Mouse (Mus musculus): ENCODE data around the gene 6820408C15Rik.

6820408C15Rik gene

DNA sequence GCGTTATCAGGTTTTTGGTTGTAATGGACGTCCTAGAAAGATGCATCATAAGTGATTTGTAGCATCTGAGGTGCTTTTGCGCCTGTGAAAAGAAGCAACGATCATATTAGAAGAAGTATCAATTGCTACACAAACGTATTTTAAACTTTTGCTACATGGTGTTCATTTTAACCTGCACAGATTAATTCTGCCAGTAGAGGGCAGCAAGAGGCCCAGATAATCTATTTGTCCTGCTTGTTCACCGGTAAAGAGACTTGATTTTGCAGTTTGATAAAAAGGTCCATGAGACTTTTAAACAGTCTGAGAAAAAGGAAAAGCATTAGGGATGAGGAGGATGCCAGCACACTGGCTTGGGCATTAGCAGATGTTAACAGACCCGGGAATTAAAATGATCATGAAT lies 55.6 kb downstream of the 6820408C15Rik start:
- peak in 1 of 2 experiments; percentile 7 for DNase-seq (ENCODE audit: low spot score in 2 of 2)

DNA sequence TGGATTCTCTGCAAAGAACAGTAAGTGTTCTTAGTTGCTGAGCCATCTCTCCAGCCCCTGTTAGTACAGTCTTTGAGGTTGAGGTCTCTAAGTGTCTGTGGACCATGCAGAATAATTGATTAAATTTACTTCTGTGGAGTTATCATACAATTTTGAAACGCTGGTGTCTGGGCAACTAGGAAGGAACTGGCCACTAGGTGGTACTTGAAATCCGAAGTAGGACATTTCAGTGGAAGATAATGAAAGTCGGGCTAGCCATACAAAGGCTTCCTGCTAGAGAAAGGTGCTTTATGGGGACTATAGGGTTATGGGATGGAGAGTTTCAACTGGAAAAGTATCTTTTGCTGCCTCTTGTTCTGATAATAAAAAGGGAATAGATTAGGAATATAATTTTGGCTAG lies 57.0 kb downstream of the 6820408C15Rik start:
- DNase-seq (ENCODE audit: low spot score in 2 of 2), result no peak

DNA sequence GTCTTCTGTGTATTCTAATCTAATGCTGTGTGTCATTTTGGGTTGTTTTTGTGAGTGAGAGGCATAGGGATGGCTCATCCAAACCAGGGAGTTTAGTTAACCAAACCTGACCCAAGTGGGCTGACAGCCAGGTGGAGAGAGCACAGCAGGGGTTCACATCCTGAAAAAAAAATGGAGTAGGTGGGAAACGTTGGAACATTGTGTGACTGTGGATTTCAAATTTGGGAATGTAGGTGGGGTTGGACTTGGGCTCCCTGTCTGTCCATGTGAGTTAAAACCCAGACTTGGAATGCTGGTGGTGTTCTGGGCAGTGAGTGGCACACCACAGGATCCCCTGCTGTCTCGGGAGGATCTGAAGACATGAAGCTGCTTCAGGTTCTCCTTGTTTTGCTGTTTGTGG lies 61.4 kb downstream of the 6820408C15Rik start, which contains the start of gene Defb20:
Defb20 (plus strand) TSS at position 301 of the 400 bp plus-strand sequence.
- no peak for DNase-seq (ENCODE audit: low spot score in 2 of 2)

DNA sequence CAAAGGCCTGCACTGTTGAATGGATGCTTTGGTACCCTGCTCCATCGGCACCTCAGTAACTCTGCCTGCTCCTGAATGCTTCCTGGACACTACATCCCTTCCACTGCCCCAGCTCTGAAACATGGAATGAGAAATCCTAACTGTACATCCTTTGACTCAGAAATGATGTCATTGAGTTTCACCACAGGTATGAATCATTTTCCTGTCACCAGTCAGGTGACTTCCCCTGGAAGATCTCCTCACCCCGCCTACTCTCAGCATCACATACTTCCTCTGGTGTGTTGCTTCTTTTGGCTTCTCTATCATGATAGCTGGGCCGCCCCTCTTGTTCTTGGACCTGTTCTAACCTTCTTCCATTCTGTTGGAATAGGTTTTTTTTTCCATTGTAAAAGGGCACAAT lies 65.5 kb downstream of the 6820408C15Rik start:
- no peak for DNase-seq (ENCODE audit: low spot score in 2 of 2)

DNA sequence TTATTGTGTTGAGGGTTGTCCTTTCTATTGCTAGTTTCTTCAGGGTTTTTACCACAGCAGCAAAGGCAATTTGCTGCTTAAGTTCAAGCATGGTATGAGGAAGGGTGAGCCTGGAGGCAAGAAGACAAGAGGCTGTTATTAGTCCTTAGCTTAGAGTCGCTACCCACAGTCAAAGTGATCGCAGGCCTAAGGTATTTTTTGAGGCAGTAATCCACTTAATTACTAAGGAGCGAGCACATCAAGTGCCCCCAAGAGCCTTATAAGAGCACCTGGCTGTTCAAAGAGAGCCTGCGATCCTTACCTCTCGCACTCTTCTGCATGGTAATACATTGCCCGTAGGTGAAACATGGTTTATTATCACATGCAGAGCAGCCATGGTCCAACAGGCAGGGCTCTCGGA lies 66.3 kb downstream of the 6820408C15Rik start:
- no peak for DNase-seq (ENCODE audit: low spot score in 2 of 2)

DNA sequence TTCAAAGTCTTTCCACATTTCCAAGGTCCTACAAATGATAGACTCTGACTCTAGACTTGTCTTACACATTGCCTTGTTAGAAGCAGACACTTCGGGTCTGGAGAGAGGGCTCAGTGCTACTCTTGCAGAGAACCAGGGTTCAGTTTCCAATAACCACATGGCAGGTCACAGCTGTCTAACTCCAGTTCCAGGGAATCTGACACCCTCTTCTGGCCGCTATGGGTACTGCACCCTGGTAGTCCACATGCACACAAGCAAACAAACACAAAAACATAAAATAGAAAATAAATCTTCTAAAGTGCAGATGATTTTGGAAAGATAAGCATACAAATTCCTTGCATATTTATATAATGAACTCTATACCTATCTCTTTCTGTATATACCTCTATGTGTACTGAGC lies 71.6 kb downstream of the 6820408C15Rik start:
- no peak for DNase-seq (ENCODE audit: low spot score in 2 of 2)

DNA sequence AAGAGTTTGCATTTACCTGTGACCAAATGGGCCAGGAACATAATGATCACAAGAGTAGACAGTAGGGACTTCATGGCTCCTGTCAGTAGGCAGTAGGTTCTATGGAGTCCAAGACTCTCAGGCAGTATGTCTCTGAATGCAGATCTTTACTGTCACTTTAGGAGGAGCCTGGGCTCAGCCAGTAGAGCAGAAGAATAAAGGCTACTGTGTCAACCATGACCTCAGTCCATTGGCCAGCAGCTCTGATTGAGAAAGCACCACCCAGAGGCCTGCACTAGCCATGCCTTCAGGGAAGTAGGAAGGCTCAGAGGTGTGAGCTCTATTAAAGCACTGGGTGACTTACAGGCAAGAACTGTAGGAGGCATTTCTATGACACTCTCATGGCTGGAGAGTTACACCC lies 74.7 kb downstream of the 6820408C15Rik start, which contains the start of gene Defb22:
Defb22 (minus strand) TSS at position 101 of the 400 bp plus-strand sequence.
- no peak for DNase-seq (ENCODE audit: low spot score in 2 of 2)

DNA sequence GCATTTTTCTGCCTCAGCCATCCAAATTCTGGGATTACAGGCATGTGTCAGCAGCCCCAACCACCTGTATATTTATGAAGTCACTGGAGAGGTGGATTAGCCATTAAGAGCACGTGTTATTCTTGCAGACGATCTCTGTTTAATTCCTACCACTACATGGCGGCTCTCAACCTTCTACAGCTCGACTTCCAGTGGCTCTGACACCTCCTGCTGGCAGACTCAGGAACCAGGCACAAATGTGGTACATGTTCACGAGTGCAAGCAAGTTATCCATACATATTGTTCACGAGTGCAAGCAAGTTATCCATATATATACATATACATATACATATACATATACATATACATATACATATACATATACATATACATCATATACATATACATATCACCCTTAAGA lies 77.8 kb downstream of the 6820408C15Rik start:
- no peak for DNase-seq (ENCODE audit: low spot score in 2 of 2)

Data from heart, adult 9 months (tissue).